Mouse (Mus musculus) liver, adult 10 weeks (tissue): ENCODE results near the gene Pcgf2. TPM values are rescaled to one million over a fixed set of nuclear protein-coding genes. Genes with fewer than 3 reads are reported as not detected.

Experiments used
- polyA plus RNA-seq: library from polyadenylated mRNA; stranded (reverse); fragments of 350-450 nt; fragmentation: Illumina TruSeq; extraction: RNeasy Lipid Tissue Mini Kit (QIAGEN cat#74804); gene quantifications from one replicate; pipeline ENCODE4 v1.2.3, GENCODE M21; 2014; ENCODE audit warnings: low read depth, low replicate concordance

The Pcgf2 gene
- polyA plus RNA-seq, result 0.98 TPM

DNA sequence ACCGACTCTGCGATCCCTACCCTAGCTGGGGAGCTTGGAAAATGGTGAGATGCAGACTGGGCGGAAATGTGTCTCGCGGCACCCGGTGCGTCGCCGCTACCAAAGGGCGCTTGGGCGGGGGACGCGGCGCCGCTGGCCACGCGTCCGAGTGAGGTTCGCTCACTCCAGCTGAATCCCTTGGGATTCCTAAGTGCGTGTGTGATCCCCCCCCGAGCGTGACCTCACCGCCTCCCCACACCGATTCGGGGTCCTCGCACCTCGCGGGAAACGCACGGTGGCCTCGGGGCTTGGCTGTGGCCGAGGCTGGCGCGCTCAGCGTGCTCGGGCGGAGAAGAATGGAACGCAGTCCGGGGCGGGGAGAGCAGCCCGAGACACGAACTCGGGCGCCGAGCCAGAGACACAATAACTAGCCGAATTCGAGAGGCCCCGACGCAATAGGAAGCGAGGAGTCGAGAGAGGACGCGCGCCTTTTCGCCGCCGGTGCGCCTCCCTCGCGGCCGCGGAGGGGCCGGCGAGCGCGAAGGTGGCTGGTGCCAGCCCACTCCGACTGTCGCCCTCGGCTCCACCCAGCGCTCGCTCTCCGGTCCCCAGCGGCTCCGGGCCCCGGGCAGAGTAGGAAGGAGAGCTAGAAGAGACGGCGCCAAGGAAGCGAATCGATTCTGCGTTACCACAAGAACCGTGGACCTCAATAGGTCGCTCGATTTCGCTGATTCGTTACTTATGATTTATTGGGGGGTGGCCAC, at the start of gene Pcgf2:
Gene Pcgf2, minus strand, starts transcription at position 495 of the 743 bp plus-strand sequence.

DNA sequence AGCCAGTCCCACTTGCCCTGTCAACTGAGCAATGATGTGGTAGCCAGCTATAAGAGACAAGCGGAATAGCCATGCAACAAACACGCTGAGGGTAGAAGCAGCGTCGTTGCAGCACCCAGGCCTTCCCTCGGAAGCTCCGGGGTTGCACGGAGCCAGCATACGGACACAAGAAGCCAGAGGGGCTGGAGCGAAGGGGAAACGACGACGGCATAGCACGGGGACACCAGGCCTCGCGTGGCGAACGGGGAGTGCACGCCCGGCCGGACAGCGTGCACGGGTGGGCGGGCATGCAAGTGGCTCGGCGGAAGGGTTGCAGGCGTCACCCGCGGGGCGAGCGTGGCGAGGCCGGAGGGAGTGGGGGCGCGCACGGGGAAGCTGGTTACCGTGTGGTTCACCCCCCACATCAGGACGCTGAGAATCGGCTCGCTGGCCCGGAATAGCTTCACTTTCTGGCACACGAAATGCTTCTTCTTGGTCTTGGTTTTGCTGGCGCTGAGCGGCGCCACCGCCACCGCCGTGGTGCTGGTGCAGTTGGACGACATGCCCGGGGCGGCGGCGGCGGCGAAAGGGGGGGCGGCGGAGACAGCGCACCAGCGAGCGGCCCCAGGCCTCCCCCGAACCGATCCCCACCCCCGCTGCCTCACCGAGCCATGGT, 43.9 kb upstream of the Pcgf2 start, which contains the start of gene Pip4k2b:
Gene Pip4k2b, minus strand, starts transcription at position 642 of the 655 bp plus-strand sequence.

DNA sequence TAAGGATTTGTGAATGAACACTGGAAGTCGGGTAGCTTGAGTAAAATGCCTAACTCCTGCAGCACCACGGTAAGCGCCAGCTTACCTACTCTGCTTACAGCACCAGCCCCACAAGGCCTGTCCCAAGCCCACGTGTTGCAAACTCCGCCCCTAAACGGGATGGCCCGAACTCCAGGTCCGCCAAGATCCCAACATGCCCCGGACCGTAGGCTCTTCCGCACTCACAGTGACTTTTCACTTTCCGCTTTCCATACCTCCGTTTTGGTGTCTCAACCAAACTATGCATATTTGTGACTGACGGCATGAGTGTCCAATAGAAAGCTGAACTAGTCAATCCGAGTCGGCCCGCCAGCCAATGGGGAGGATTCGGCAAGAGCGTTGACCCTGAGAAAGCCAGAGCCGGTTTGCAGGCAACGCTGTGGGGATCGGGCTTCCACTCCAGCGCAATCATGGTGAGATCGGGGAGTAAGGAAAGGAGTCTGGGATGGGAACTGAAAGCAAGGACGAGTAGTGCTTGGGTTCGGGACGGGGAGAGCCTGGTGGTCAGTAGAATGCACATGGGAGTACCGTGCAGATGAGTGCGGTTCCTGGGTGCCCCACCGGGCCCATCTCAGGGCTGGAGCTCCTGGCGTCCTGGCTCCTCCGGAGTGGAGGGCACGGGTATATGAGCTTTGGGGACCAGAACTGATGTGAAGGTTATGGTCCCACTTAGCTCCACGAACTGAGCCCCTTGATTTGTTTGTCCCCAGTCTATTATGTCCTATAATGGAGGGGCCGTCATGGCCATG, 2.9 kb upstream of the Pcgf2 start, which contains the start of gene Psmb3:
Gene Psmb3, plus strand, starts transcription at position 361 of the 788 bp plus-strand sequence.

DNA sequence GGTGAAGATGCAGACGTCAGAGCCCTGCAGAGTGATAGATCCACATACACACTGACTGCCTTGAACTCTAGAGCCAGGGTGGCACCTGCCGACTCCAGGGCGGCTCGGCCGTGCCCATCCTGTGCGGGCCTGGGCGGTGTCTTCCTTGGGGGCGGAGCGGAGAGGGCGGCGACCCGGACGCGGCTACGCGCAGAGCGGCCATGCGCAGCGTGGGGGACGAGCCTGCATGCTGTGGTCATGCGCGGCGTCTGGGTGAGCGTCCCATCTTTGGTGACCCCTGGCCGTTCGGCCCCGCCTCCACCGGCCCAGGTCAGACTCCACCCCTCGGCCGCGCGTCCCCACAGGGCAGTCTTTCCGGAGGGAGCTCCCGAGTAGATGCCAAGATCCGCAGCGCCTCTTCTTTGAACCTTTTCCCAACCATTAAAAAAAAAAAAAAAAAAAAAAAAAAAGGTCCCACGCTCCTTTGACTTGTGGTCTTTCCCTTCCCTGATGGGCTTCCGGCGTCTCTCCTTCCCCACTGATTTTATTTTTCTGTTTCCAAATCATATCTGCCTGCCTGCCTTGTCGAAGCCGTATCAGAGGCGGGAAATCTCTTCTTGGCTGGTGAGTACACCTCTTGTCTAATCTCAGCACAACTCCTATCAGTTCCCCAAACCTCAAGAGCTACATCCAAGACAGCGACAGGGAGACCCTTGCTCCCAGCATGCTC, 14.5 kb downstream of the Pcgf2 start, which contains the start of gene Cisd3:
Gene Cisd3, plus strand, starts transcription at position 214 of the 709 bp plus-strand sequence.

DNA sequence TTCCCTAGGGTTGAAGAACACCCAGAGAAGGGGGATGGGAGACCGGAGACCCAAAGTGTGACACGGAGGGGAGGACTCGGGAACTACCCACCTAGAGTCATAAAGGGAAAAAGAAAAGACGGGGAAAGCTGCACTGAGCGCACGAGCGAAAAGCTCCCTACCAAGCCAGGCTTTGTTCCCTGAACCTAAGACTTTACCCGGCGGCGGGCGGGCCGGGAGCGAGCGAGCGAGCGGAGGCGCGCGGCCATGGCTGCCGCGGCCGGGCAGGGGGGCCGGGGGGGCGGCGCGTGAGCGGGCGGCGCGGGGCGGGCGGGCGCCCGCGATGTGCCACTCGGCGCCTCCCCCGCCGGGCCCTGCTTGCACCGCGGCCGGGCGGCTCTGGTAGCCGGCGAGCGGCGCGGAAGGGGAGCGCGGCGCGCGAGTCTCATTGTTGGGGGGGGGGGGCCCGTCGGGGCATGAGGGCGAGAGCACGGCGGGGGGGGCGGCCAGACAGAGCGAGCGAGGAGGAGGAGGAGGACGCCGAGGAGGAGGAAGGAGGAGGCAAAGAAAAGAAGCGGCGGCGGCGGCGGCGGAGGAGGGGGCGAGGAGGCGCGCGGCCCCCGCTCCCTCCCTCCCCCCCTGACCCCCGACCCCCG, 37.3 kb downstream of the Pcgf2 start, which contains the start of gene Mllt6:
Gene Mllt6, plus strand, starts transcription at position 522 of the 635 bp plus-strand sequence.

Other genes starting within 250 kb of the Pcgf2 start
- not detected for gene 4933428G20Rik, start 200.2 kb downstream of the Pcgf2 start, polyA plus RNA-seq
- gene Srcin1, start 124.3 kb downstream of the Pcgf2 start, polyA plus RNA-seq, result 0.05 TPM
- not detected for gene Epop, start 70.8 kb downstream of the Pcgf2 start, polyA plus RNA-seq
- gene Mllt6, start 37.1 kb downstream of the Pcgf2 start, polyA plus RNA-seq, result 2.0 TPM
- gene Cisd3, start 14.7 kb downstream of the Pcgf2 start, polyA plus RNA-seq, result 14.6 TPM
- 20.8 TPM for gene Psmb3, start 2.9 kb upstream of the Pcgf2 start, polyA plus RNA-seq
- 7.0 TPM for gene Pip4k2b, start 44.2 kb upstream of the Pcgf2 start, polyA plus RNA-seq
- gene Cwc25, start 66.1 kb upstream of the Pcgf2 start, polyA plus RNA-seq, result 8.0 TPM
- not detected for gene 1700001P01Rik, start 75.4 kb upstream of the Pcgf2 start, polyA plus RNA-seq
- 672 TPM for gene Rpl23, start 81.9 kb upstream of the Pcgf2 start, polyA plus RNA-seq
- gene Lasp1, start 98.5 kb upstream of the Pcgf2 start, polyA plus RNA-seq, result 30.9 TPM
- 0.77 TPM for gene B230217C12Rik, start 140.3 kb upstream of the Pcgf2 start, polyA plus RNA-seq
- gene Fbxo47, start 183.7 kb upstream of the Pcgf2 start, polyA plus RNA-seq, result 0.98 TPM